Mouse (Mus musculus): ENCODE measurements at regions not wholly inside any gene's neighbourhood (a gene's known extent, or its start where the extent isn't known, plus 50 kb on each side); places are given as distances from the start of the nearest gene placed in this dataset.

- 63% methylated on average over 1 of the region's 1 CpGs for WGBS
- Histone ChIP-seq H3K27ac (ENCODE audit: low read length) (no peak overlapping the region), H3K9me3 (replicated peaks; ENCODE audit: control insufficient read depth, low read length) (no peaks in the 10 kb centered on the region), H3K9ac (ENCODE audit: low read length) (no peak overlapping the region), H3K36me3 (ENCODE audit: control insufficient read depth, insufficient read depth, low read length) (no peaks in the 10 kb centered on the region), H3K4me3 (replicated peaks; ENCODE audit: low read length) (no peak overlapping the region), H3K4me1 (ENCODE audit: control insufficient read depth, insufficient read depth, low read length) (no peaks in the 10 kb centered on the region), H3K4me2 (ENCODE audit: low read depth, low read length) (no peak overlapping the region), H3K27me3 (ENCODE audit: control insufficient read depth, insufficient read depth, low read length) (no peaks in the 10 kb centered on the region)
- no peak for ATAC-seq (ENCODE audit: insufficient read depth, low FRiP score)
These were observed 70.0 kb upstream of the B3gat1 start for GRCm38 (mm10) chr9:26663544-26663943.

GRCm38 (mm10) chr9:26667835-26668234 is 65.7 kb upstream of the B3gat1 start:
- ATAC-seq (ENCODE audit: insufficient read depth, low FRiP score), result no peak
- Histone ChIP-seq H3K27me3 (ENCODE audit: control insufficient read depth, insufficient read depth, low read length) (no peaks in the 10 kb centered on the region), H3K9me3 (replicated peaks; ENCODE audit: control insufficient read depth, low read length) (no peaks in the 10 kb centered on the region), H3K9ac (ENCODE audit: low read length) (no peak overlapping the region), H3K36me3 (ENCODE audit: control insufficient read depth, insufficient read depth, low read length) (no peaks in the 10 kb centered on the region), H3K4me1 (ENCODE audit: control insufficient read depth, insufficient read depth, low read length) (no peaks in the 10 kb centered on the region), H3K4me3 (replicated peaks; ENCODE audit: low read length) (no peak overlapping the region), H3K4me2 (ENCODE audit: low read depth, low read length) (no peak overlapping the region), H3K27ac (ENCODE audit: low read length) (no peak overlapping the region)
- 70% methylated on average over 3 of the region's 3 CpGs for WGBS

- Histone ChIP-seq H3K4me3 (replicated peaks; ENCODE audit: low read length) (no peak overlapping the region), H3K36me3 (ENCODE audit: control insufficient read depth, insufficient read depth, low read length) (no peaks in the 10 kb centered on the region), H3K4me2 (ENCODE audit: low read depth, low read length) (no peak overlapping the region), H3K9ac (ENCODE audit: low read length) (no peak overlapping the region), H3K27ac (ENCODE audit: low read length) (no peak overlapping the region), H3K27me3 (ENCODE audit: control insufficient read depth, insufficient read depth, low read length) (no peaks in the 10 kb centered on the region), H3K9me3 (replicated peaks; ENCODE audit: control insufficient read depth, low read length) (no peaks in the 10 kb centered on the region), H3K4me1 (ENCODE audit: control insufficient read depth, insufficient read depth, low read length) (no peaks in the 10 kb centered on the region)
- WGBS, result 81% methylated on average over 2 of the region's 2 CpGs
- no peak for ATAC-seq (ENCODE audit: insufficient read depth, low FRiP score)
These were observed 59.3 kb upstream of the B3gat1 start for GRCm38 (mm10) chr9:26674059-26674757.

- ATAC-seq (ENCODE audit: insufficient read depth, low FRiP score), result no peak
- H3K27ac ChIP-seq (ENCODE audit: low read length), result no peak overlapping the region
- no peaks in the 10 kb centered on the region for H3K27me3 ChIP-seq (ENCODE audit: control insufficient read depth, insufficient read depth, low read length)
- no peaks in the 10 kb centered on the region for H3K4me1 ChIP-seq (ENCODE audit: control insufficient read depth, insufficient read depth, low read length)
- H3K4me3 ChIP-seq (replicated peaks; ENCODE audit: low read length), result no peak overlapping the region
- no peak overlapping the region for H3K9ac ChIP-seq (ENCODE audit: low read length)
- H3K9me3 ChIP-seq (replicated peaks; ENCODE audit: control insufficient read depth, low read length), result no peaks in the 10 kb centered on the region
- no peaks in the 10 kb centered on the region for H3K36me3 ChIP-seq (ENCODE audit: control insufficient read depth, insufficient read depth, low read length)
- WGBS, result 30% methylated on average over 6 of the region's 6 CpGs
- no peak overlapping the region for H3K4me2 ChIP-seq (ENCODE audit: low read depth, low read length)
These were observed 55.2 kb upstream of the B3gat1 start for GRCm38 (mm10) chr9:26678288-26678687.

GRCm38 (mm10) chr9:26681516-26681915 is 52.0 kb upstream of the B3gat1 start:
- Histone ChIP-seq H3K4me3 (replicated peaks; ENCODE audit: low read length) (no peak overlapping the region), H3K36me3 (ENCODE audit: control insufficient read depth, insufficient read depth, low read length) (no peaks in the 10 kb centered on the region), H3K27me3 (ENCODE audit: control insufficient read depth, insufficient read depth, low read length) (no peaks in the 10 kb centered on the region), H3K4me2 (ENCODE audit: low read depth, low read length) (no peak overlapping the region), H3K27ac (ENCODE audit: low read length) (no peak overlapping the region), H3K9ac (ENCODE audit: low read length) (no peak overlapping the region), H3K9me3 (replicated peaks; ENCODE audit: control insufficient read depth, low read length) (no peaks in the 10 kb centered on the region), H3K4me1 (ENCODE audit: control insufficient read depth, insufficient read depth, low read length) (no peaks in the 10 kb centered on the region)
- WGBS, result 78% methylated on average over 1 of the region's 1 CpGs
- no peak for ATAC-seq (ENCODE audit: insufficient read depth, low FRiP score)

Data from stomach, embryonic 16.5 days (tissue).